Mouse (Mus musculus) lung, postnatal 0 days (tissue): ENCODE data around the gene Pabpc1l. TPM values are rescaled to one million over a fixed set of nuclear protein-coding genes. Genes with fewer than 3 reads are reported as not detected.

ENCODE experiments used
- ATAC-seq: fragments of 200-750 bp; cut with Nextera tagmentation; 2 replicates; pipeline ENCODE4 v1.8.0; 2017; ENCODE audit warnings: moderate library complexity
- DNase-seq: peaks from one replicate; pipeline ENCODE4 v3.0.0-alpha.2; 2016; ENCODE audit warnings: low spot score
- H3K27ac ChIP-seq: fragments of 300-500 bp; sonication (generic); 2 replicates; pipeline ENCODE4 v1.5.1; 2014; ENCODE audit warnings: antibody characterized with exemption, mild to moderate bottlenecking, low read length, mixed read lengths
- H3K27me3 ChIP-seq: fragments of 300-500 bp; sonication (generic); replicated peaks from 2 replicates; pipeline ENCODE4 v1.6.1; 2014; ENCODE audit warnings: low read length, mixed read lengths; ENCODE audit not compliant: insufficient read depth
- H3K36me3 ChIP-seq: fragments of 300-500 bp; sonication (generic); 2 replicates; pipeline ENCODE4 v1.6.1; 2014; ENCODE audit warnings: low read length, mixed read lengths; ENCODE audit not compliant: insufficient read depth
- H3K4me1 ChIP-seq: fragments of 300-500 bp; sonication (generic); 2 replicates; pipeline ENCODE4 v1.6.1; 2014; ENCODE audit warnings: antibody characterized with exemption, low read depth, low read length, mixed read lengths; ENCODE audit not compliant: insufficient read depth
- H3K4me2 ChIP-seq: fragments of 300-500 bp; sonication (generic); replicated peaks from 2 replicates; pipeline ENCODE4 v1.6.1; 2014; ENCODE audit warnings: low read depth, mild to moderate bottlenecking, low read length, moderate library complexity, mixed read lengths
- H3K4me3 ChIP-seq: fragments of 300-500 bp; sonication (generic); 2 replicates; pipeline ENCODE4 v1.5.1; 2014; ENCODE audit warnings: low read depth, low read length
- H3K9ac ChIP-seq: fragments of 300-500 bp; sonication (generic); replicated peaks from 2 replicates; pipeline ENCODE4 v1.6.1; 2014; ENCODE audit warnings: low read depth, mild to moderate bottlenecking
- H3K9me3 ChIP-seq: fragments of 300-500 bp; sonication (generic); 2 replicates; pipeline ENCODE4 v1.6.1; 2016; ENCODE audit warnings: low read length, mixed read lengths
- CTCF ChIP-seq: IDR thresholded peaks from 2 replicates; pipeline ENCODE4 v1.5.1; 2016; ENCODE audit warnings: antibody characterized with exemption, mild to moderate bottlenecking
- EP300 ChIP-seq: IDR thresholded peaks from 2 replicates; pipeline ENCODE4 v1.6.1; 2016; ENCODE audit warnings: antibody characterized with exemption, mild to moderate bottlenecking, control low read depth
- WGBS: fragments of 180-500 bp; shearing (Covaris S2); extraction: QIAGEN DNeasy Blood & Tissue Kit; methylation state at CpG from one replicate; pipeline ENCODE4 v1.1.7; 2014; 5-methylcytosine and 5-hydroxymethylcytosine counted together
- polyA plus RNA-seq: library from polyadenylated mRNA; unstranded; fragments of >200 nt; fragmentation: Nextera tagmentation; extraction: Ambion mirVana; gene quantifications from 2 replicates; pipeline ENCODE4 v1.2.1, GENCODE M21; 2015

Gene Pabpc1l
- polyA plus RNA-seq, 1 experiment from 2014 or later: 0.60 TPM

- Histone ChIP-seq H3K27me3 (no peaks in the 10 kb centered on the region), H3K9me3 (no peaks in the 10 kb centered on the region), H3K4me1 (0 out of 2 replicates have a peak, but pooled peaks cover 2% of the 10 kb centered on the region), H3K9ac (no peak overlapping the region), H3K27ac (peak overlapping the region; percentile 60), H3K4me3 (no peak overlapping the region), H3K4me2 (0 out of 2 replicates have a peak overlapping the region, but pooled peaks have one; percentile 9), H3K36me3 (peaks cover 42% of the 10 kb centered on the region)
- peak; percentile 92 for ATAC-seq
- WGBS: 50% methylated on average over 19 of the region's 19 CpGs
- no peak for TF ChIP-seq CTCF
- peak; percentile 90 for DNase-seq
These were observed 58.5 kb downstream of the Pabpc1l start for GRCm38 (mm10) chr2:164083609-164084341.

- no peak overlapping the region for H3K4me3 ChIP-seq
- H3K36me3 ChIP-seq: peaks cover 46% of the 10 kb centered on the region
- H3K27me3 ChIP-seq: no peaks in the 10 kb centered on the region
- H3K27ac ChIP-seq: peak overlapping the region; percentile 48
- 0 out of 2 replicates have a peak, but pooled peaks cover 2% of the 10 kb centered on the region for H3K4me1 ChIP-seq
- DNase-seq: no peak
- WGBS: 53% methylated on average over 7 of the region's 7 CpGs
- H3K9me3 ChIP-seq: no peaks in the 10 kb centered on the region
- ATAC-seq: peak; percentile 22; the same call in 1 of the 2 replicates
- no peak overlapping the region for H3K9ac ChIP-seq
- TF ChIP-seq CTCF (no peak), EP300 (no peak)
- H3K4me2 ChIP-seq: 0 out of 2 replicates have a peak overlapping the region, but pooled peaks have one; percentile 9
These were observed 59.1 kb downstream of the Pabpc1l start for GRCm38 (mm10) chr2:164084342-164084700.

GRCm38 (mm10) chr2:164087416-164088017 is 62.3 kb downstream of the Pabpc1l start:
- Histone ChIP-seq H3K4me3 (no peak overlapping the region), H3K4me1 (0 out of 2 replicates have a peak, but pooled peaks cover 2% of the 10 kb centered on the region), H3K4me2 (no peak overlapping the region), H3K27ac (no peak overlapping the region), H3K9ac (no peak overlapping the region), H3K36me3 (peaks cover 27% of the 10 kb centered on the region; the same call in 1 of the 2 replicates), H3K27me3 (no peaks in the 10 kb centered on the region), H3K9me3 (no peaks in the 10 kb centered on the region)
- DNase-seq (no peak), ATAC-seq (no peak)
- TF ChIP-seq EP300: no peak
- TF ChIP-seq CTCF: no peak
- WGBS: 91% methylated on average over 6 of the region's 6 CpGs

GRCm38 (mm10) chr2:164089508-164089907 is 64.3 kb downstream of the Pabpc1l start:
- H3K9me3 ChIP-seq: no peaks in the 10 kb centered on the region
- no peak overlapping the region for H3K4me2 ChIP-seq
- no peak for DNase-seq
- H3K4me1 ChIP-seq: no peaks in the 10 kb centered on the region
- H3K27ac ChIP-seq: no peak overlapping the region
- H3K27me3 ChIP-seq: no peaks in the 10 kb centered on the region
- peaks cover 24% of the 10 kb centered on the region; the same call in 1 of the 2 replicates for H3K36me3 ChIP-seq
- no peak overlapping the region for H3K4me3 ChIP-seq
- TF ChIP-seq EP300: no peak
- TF ChIP-seq CTCF: no peak
- no peak for ATAC-seq
- H3K9ac ChIP-seq: no peak overlapping the region
- WGBS: 95% methylated on average over 4 of the region's 4 CpGs

- H3K4me3 ChIP-seq: no peak overlapping the region
- ATAC-seq: no peak
- H3K4me2 ChIP-seq: no peak overlapping the region
- no peak for DNase-seq
- H3K27me3 ChIP-seq: no peaks in the 10 kb centered on the region
- no peaks in the 10 kb centered on the region for H3K9me3 ChIP-seq
- H3K4me1 ChIP-seq: no peaks in the 10 kb centered on the region
- H3K9ac ChIP-seq: no peak overlapping the region
- H3K36me3 ChIP-seq: peaks cover 15% of the 10 kb centered on the region
- WGBS: 70% methylated on average over 7 of the region's 7 CpGs
- TF ChIP-seq CTCF (peak; percentile 29), EP300 (no peak)
- H3K27ac ChIP-seq: no peak overlapping the region
These were observed 68.9 kb downstream of the Pabpc1l start for GRCm38 (mm10) chr2:164094152-164094551.

GRCm38 (mm10) chr2:164098603-164099250 is 73.5 kb downstream of the Pabpc1l start:
- Histone ChIP-seq H3K27ac (no peak overlapping the region), H3K4me2 (no peak overlapping the region), H3K4me3 (no peak overlapping the region), H3K9me3 (no peaks in the 10 kb centered on the region), H3K36me3 (peaks cover 41% of the 10 kb centered on the region), H3K27me3 (no peaks in the 10 kb centered on the region), H3K9ac (no peak overlapping the region), H3K4me1 (no peaks in the 10 kb centered on the region)
- 90% methylated on average over 11 of the region's 11 CpGs for WGBS
- no peak for ATAC-seq
- no peak for TF ChIP-seq EP300
- no peak for TF ChIP-seq CTCF
- no peak for DNase-seq

Other genes starting within 250 kb of the Pabpc1l start
- gene Ccn5, start 204.6 kb upstream of the Pabpc1l start, polyA plus RNA-seq: 2.4 and 2.7 TPM in 2 replicates
- gene Kcnk15, start 171.8 kb upstream of the Pabpc1l start, polyA plus RNA-seq: not detected in 2 replicates
- 0.06 and 0.13 TPM in 2 replicates for gene Rims4, start 106.8 kb upstream of the Pabpc1l start, polyA plus RNA-seq
- 263 and 295 TPM in 2 replicates for gene Ywhab, start 30.5 kb upstream of the Pabpc1l start, polyA plus RNA-seq
- gene Stk4, start 44.9 kb downstream of the Pabpc1l start, polyA plus RNA-seq: 26.3 and 27.0 TPM in 2 replicates
- gene Tomm34, start 45.7 kb downstream of the Pabpc1l start, polyA plus RNA-seq: 27.2 and 30.3 TPM in 2 replicates
- not detected in 2 replicates for gene Kcns1, start 145.7 kb downstream of the Pabpc1l start, polyA plus RNA-seq
- gene Wfdc5, start 157.3 kb downstream of the Pabpc1l start, polyA plus RNA-seq: 0.15 and 0.18 TPM in 2 replicates
- 0.26 TPM in 1 of 2 replicates, not detected in the other for gene Wfdc12, start 165.2 kb downstream of the Pabpc1l start, polyA plus RNA-seq
- gene Wfdc15a, start 174.7 kb downstream of the Pabpc1l start, polyA plus RNA-seq: not detected in 2 replicates
- not detected in 2 replicates for gene Wfdc15b, start 196.2 kb downstream of the Pabpc1l start, polyA plus RNA-seq
- gene Svs2, start 213.0 kb downstream of the Pabpc1l start, polyA plus RNA-seq: not detected in 2 replicates
- not detected in 2 replicates for gene Svs3b, start 231.2 kb downstream of the Pabpc1l start, polyA plus RNA-seq